Mouse (Mus musculus) G1E (cell line): ENCODE results near the gene Arhgap27.

Experiments used
- CTCF ChIP-seq: IDR thresholded peaks from 2 replicates; pipeline ENCODE4 v1.5.1; 2012; ENCODE audit warnings: low read depth, low read length, inconsistent platforms, mixed read lengths
- TAL1 ChIP-seq: conservative IDR thresholded peaks from 2 replicates; pipeline ENCODE4 v1.6.1; 2012; ENCODE audit warnings: low read depth, low read length, inconsistent platforms, mixed read lengths

- TF ChIP-seq CTCF (no peak), TAL1 (no peak)
Measured at GRCm38 (mm10) chr11:103355251-103355650, 8.2 kb downstream of the Arhgap27 start.
